Mouse (Mus musculus) midbrain, postnatal 0 days (tissue): ENCODE measurements around the gene Gucy1b2. TPM values are rescaled to one million over a fixed set of nuclear protein-coding genes. Genes with fewer than 3 reads are reported as not detected.

ENCODE experiments used
- ATAC-seq: fragments of 200-750 bp; cut with Nextera tagmentation; 2 replicates; pipeline ENCODE4 v1.8.0; 2017; ENCODE audit warnings: moderate number of reproducible peaks, mild to moderate bottlenecking, moderate TSS enrichment, moderate library complexity; ENCODE audit not compliant: low FRiP score
- DNase-seq: peaks from one replicate; pipeline ENCODE4 v3.0.0-alpha.2; 2015; ENCODE audit warnings: low spot score
- H3K27ac ChIP-seq: fragments of 300-500 bp; sonication (generic); 2 replicates; pipeline ENCODE4 v1.5.1; 2014; ENCODE audit warnings: low read depth, mild to moderate bottlenecking, low read length, mixed read lengths
- H3K27me3 ChIP-seq: fragments of 300-500 bp; sonication (generic); 2 replicates; pipeline ENCODE4 v1.6.1; 2014; ENCODE audit warnings: low read length, control low read depth, mixed read lengths; ENCODE audit not compliant: insufficient read depth
- H3K36me3 ChIP-seq: fragments of 300-500 bp; sonication (generic); 2 replicates; pipeline ENCODE4 v1.6.1; 2014; ENCODE audit warnings: low read length, control low read depth, mixed read lengths; ENCODE audit not compliant: insufficient read depth
- H3K4me1 ChIP-seq: fragments of 300-500 bp; sonication (generic); 2 replicates; pipeline ENCODE4 v1.6.1; 2014; ENCODE audit warnings: mild to moderate bottlenecking, control low read depth, antibody characterized with exemption, low read length, mixed read lengths; ENCODE audit not compliant: insufficient read depth
- H3K4me2 ChIP-seq: fragments of 300-500 bp; sonication (generic); 2 replicates; pipeline ENCODE4 v1.6.1; 2014; ENCODE audit warnings: low read depth, mild to moderate bottlenecking, low read length, mixed read lengths; ENCODE audit not compliant: poor library complexity, severe bottlenecking
- H3K4me3 ChIP-seq: fragments of 300-500 bp; sonication (generic); 2 replicates; pipeline ENCODE4 v1.5.1; 2014; ENCODE audit warnings: low read depth, mild to moderate bottlenecking, low read length, moderate library complexity
- H3K9ac ChIP-seq: fragments of 300-500 bp; sonication (generic); replicated peaks from 2 replicates; pipeline ENCODE4 v1.6.1; 2014; ENCODE audit warnings: mild to moderate bottlenecking, low read length, moderate library complexity, mixed read lengths; ENCODE audit not compliant: poor library complexity, severe bottlenecking
- H3K9me3 ChIP-seq: fragments of 300-500 bp; sonication (generic); 2 replicates; pipeline ENCODE4 v1.6.1; 2016; ENCODE audit warnings: low read length, control low read depth
- CTCF ChIP-seq: IDR thresholded peaks from 2 replicates; pipeline ENCODE4 v1.5.1; 2016; ENCODE audit warnings: antibody characterized with exemption, mild to moderate bottlenecking
- WGBS: fragments of 180-500 bp; shearing (Covaris S2); extraction: QIAGEN DNeasy Blood & Tissue Kit; methylation state at CpG from one replicate; pipeline ENCODE4 v1.1.7; 2014; 5-methylcytosine and 5-hydroxymethylcytosine counted together
- polyA plus RNA-seq: library from polyadenylated mRNA; unstranded; fragments of >200 nt; fragmentation: Nextera tagmentation; extraction: Ambion mirVana; gene quantifications from 2 replicates; pipeline ENCODE4 v1.2.1, GENCODE M21; 2015
- total RNA-seq: library from RNA; depleted of rRNA; stranded (reverse); fragments of >200 nt; gene quantifications from 2 replicates; pipeline ENCODE4 v1.2.3, GENCODE M21; 2014

The Gucy1b2 gene
- total and polyA plus RNA-seq, 2 experiments from 2014 or later = 0.49 to 1.2 TPM

- no peaks in the 10 kb centered on the region for H3K9me3 ChIP-seq
- H3K27ac ChIP-seq = no peak overlapping the region
- no peak for TF ChIP-seq CTCF
- no peak overlapping the region for H3K9ac ChIP-seq
- H3K27me3 ChIP-seq = no peaks in the 10 kb centered on the region
- H3K4me2 ChIP-seq = peak overlapping the region; percentile 30
- ATAC-seq = peak; percentile 67
- H3K4me3 ChIP-seq = no peak overlapping the region
- peaks cover 7% of the 10 kb centered on the region; the same call in 1 of the 2 replicates for H3K4me1 ChIP-seq
- 15% methylated on average over 6 of the region's 6 CpGs for WGBS
- peak; percentile 37 for DNase-seq
- no peaks in the 10 kb centered on the region for H3K36me3 ChIP-seq
Observed at GRCm38 (mm10) chr14:62389064-62389728, 66.9 kb downstream of the Gucy1b2 start.

GRCm38 (mm10) chr14:62383786-62384299 is 72.2 kb downstream of the Gucy1b2 start:
- WGBS = 92% methylated on average over 3 of the region's 3 CpGs
- no peak for DNase-seq
- no peaks in the 10 kb centered on the region for H3K9me3 ChIP-seq
- H3K36me3 ChIP-seq = no peaks in the 10 kb centered on the region
- no peaks in the 10 kb centered on the region for H3K4me1 ChIP-seq
- H3K27me3 ChIP-seq = no peaks in the 10 kb centered on the region
- no peak overlapping the region for H3K4me2 ChIP-seq
- no peak for TF ChIP-seq CTCF
- no peak overlapping the region for H3K9ac ChIP-seq
- no peak for ATAC-seq
- no peak overlapping the region for H3K27ac ChIP-seq
- no peak overlapping the region for H3K4me3 ChIP-seq

- Histone ChIP-seq H3K27me3 (no peaks in the 10 kb centered on the region), H3K9me3 (no peaks in the 10 kb centered on the region), H3K9ac (no peak overlapping the region), H3K4me2 (no peak overlapping the region), H3K4me3 (no peak overlapping the region), H3K36me3 (no peaks in the 10 kb centered on the region), H3K27ac (no peak overlapping the region), H3K4me1 (no peaks in the 10 kb centered on the region)
- DNase-seq (no peak), ATAC-seq (no peak)
- TF ChIP-seq CTCF = no peak
- 92% methylated on average over 3 of the region's 3 CpGs for WGBS
Observed at GRCm38 (mm10) chr14:62383109-62383508, 73.0 kb downstream of the Gucy1b2 start.

- no peaks in the 10 kb centered on the region for H3K27me3 ChIP-seq
- TF ChIP-seq CTCF = no peak
- no peaks in the 10 kb centered on the region for H3K4me1 ChIP-seq
- no peaks in the 10 kb centered on the region for H3K9me3 ChIP-seq
- H3K4me3 ChIP-seq = no peak overlapping the region
- no peaks in the 10 kb centered on the region for H3K36me3 ChIP-seq
- ATAC-seq = no peak
- no peak for DNase-seq
- H3K4me2 ChIP-seq = no peak overlapping the region
- 63% methylated on average over 6 of the region's 6 CpGs for WGBS
- no peak overlapping the region for H3K9ac ChIP-seq
- no peak overlapping the region for H3K27ac ChIP-seq
Observed at GRCm38 (mm10) chr14:62380606-62381005, 75.5 kb downstream of the Gucy1b2 start.

GRCm38 (mm10) chr14:62379391-62379790 is 76.7 kb downstream of the Gucy1b2 start:
- H3K4me3 ChIP-seq = no peak overlapping the region
- H3K9ac ChIP-seq = no peak overlapping the region
- H3K27me3 ChIP-seq = no peaks in the 10 kb centered on the region
- no peaks in the 10 kb centered on the region for H3K9me3 ChIP-seq
- ATAC-seq (no peak), DNase-seq (no peak)
- no peaks in the 10 kb centered on the region for H3K36me3 ChIP-seq
- TF ChIP-seq CTCF = no peak
- 97% methylated on average over 2 of the region's 2 CpGs for WGBS
- H3K4me1 ChIP-seq = no peaks in the 10 kb centered on the region
- H3K4me2 ChIP-seq = no peak overlapping the region
- H3K27ac ChIP-seq = no peak overlapping the region

GRCm38 (mm10) chr14:62376115-62376514 is 80.0 kb downstream of the Gucy1b2 start:
- no peaks in the 10 kb centered on the region for H3K27me3 ChIP-seq
- H3K4me1 ChIP-seq = no peaks in the 10 kb centered on the region
- no peak overlapping the region for H3K27ac ChIP-seq

More at GRCm38 (mm10) chr14:62376115-62376514, 80.0 kb downstream of the Gucy1b2 start:
- ATAC-seq (no peak), DNase-seq (no peak)
- Histone ChIP-seq H3K4me3 (no peak overlapping the region), H3K9me3 (no peaks in the 10 kb centered on the region), H3K36me3 (no peaks in the 10 kb centered on the region), H3K9ac (no peak overlapping the region), H3K4me2 (no peak overlapping the region)
- 80% methylated on average over 2 of the region's 2 CpGs for WGBS
- no peak for TF ChIP-seq CTCF
